Mouse (Mus musculus): ENCODE measurements around the gene Rftn1. TPM values are rescaled to one million over a fixed set of nuclear protein-coding genes. Genes with fewer than 3 reads are reported as not detected.
"Not testable (repeated sequence)": the region's sequence is repeated elsewhere in the genome, so short reads cannot be mapped to it uniquely, and the experiment has no call there.

Gene Rftn1
- polyA plus RNA-seq, 1 experiment from 2014 or later, result 17.0 TPM

DNA sequence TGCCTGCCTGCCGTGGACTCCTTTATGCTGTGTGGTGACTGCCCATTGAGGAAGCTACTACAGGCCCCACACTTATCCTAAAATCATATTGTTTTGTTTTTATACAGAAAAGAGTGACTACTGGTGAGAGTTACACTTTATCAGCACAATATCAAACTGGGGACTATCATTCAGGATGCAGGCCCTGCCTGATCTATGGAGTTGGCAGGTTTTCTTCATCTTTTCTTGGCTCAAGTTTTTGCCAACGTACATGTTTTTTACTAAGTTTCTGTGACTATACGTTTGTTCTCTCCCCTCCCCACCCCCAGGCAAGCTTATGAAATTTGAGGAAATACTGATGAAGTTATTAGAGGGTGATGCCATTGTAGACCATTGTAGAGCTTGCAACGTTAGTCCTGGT, 27.5 kb upstream of the Rftn1 start:
- Histone ChIP-seq H3K27me3 (no peaks in the 10 kb centered on the region), H3K36me3 (no peaks in the 10 kb centered on the region), H3K4me1 (replicated peaks) (no peaks in the 10 kb centered on the region), H3K9me3 (no peaks in the 10 kb centered on the region), H3K27ac (no peak overlapping the region), H3K4me2 (no peak overlapping the region), H3K4me3 (no peak overlapping the region), H3K9ac (no peak overlapping the region)
- 82% methylated on average over 4 of the region's 4 CpGs for WGBS
- ATAC-seq (ENCODE audit: low FRiP score), result no peak

DNA sequence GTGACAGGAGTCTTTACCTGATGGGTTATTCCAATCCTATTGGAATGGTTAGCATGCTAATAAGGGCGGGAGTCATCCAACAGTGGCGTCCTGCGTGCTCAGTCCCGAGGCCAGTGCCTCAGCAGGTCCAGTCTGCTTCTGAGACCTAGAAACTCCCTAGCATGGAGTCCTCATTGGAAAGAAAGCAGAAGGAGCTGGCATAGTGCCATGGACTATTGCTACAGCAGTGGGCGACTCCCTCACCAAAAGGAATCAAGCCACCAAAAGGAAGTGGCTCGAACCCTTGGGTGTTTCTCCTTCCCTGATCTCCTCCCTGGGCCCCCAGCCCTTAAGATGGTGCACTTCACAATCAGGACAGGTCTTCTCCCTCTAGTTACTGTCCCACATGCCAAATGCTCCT, 24.6 kb upstream of the Rftn1 start:
- no peak overlapping the region for H3K9ac ChIP-seq
- H3K27ac ChIP-seq, result no peak overlapping the region
- no peak for ATAC-seq (ENCODE audit: low FRiP score)
- no peaks in the 10 kb centered on the region for H3K36me3 ChIP-seq
- 86% methylated on average over 6 of the region's 6 CpGs for WGBS
- no peaks in the 10 kb centered on the region for H3K27me3 ChIP-seq
- H3K4me3 ChIP-seq, result no peak overlapping the region
- no peaks in the 10 kb centered on the region for H3K9me3 ChIP-seq
- H3K4me1 ChIP-seq (replicated peaks), result no peaks in the 10 kb centered on the region
- H3K4me2 ChIP-seq, result no peak overlapping the region

DNA sequence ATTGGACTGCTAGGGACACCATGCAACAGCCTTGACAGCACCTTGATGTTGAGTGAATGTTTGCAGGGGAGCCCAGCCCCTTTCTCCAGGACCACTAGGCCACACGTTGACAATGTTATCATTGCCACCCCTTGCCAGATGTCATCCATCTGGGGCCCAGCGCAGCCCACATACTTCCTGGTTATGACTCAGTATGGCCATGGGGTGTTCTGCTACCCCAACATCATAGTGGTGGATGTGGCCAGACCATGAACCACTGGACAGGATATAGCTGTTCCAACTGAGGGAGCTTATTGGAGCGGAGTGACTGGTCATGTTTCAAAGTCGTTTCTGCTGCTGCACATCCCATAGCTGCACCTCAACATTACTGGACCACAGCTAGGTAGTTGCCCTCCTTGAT, 22.6 kb upstream of the Rftn1 start:
- WGBS, result 89% methylated on average over 4 of the region's 4 CpGs
- Histone ChIP-seq H3K4me2 (no peak overlapping the region), H3K36me3 (no peaks in the 10 kb centered on the region)

DNA sequence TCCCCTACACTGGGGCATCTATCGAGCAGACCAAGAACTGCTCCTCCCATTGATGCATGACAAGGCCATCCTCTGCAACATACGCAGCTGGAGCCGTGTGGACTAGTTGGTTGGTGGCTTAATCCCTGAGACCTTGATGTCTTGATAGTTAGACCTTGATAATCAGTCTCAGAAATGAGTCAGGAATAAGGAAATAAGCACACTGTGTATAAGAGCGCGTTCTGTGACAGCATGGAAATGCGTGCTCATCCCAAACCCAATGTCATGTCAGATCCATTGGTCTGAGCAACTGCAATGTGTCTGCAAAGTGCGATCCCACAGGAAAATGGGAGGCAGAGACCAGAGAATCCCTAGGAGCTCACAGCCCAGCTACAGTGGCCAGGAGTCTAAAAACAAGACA, 21.3 kb upstream of the Rftn1 start:
- no peak for ATAC-seq (ENCODE audit: low FRiP score)
- H3K9me3 ChIP-seq, result no peaks in the 10 kb centered on the region
- 94% methylated on average over 7 of the region's 7 CpGs for WGBS
- no peaks in the 10 kb centered on the region for H3K27me3 ChIP-seq
- H3K4me1 ChIP-seq (replicated peaks), result no peaks in the 10 kb centered on the region
- H3K9ac ChIP-seq, result no peak overlapping the region
- H3K27ac ChIP-seq, result no peak overlapping the region
- H3K36me3 ChIP-seq, result no peaks in the 10 kb centered on the region
- no peak overlapping the region for H3K4me3 ChIP-seq
- H3K4me2 ChIP-seq, result no peak overlapping the region

More for the DNA sequence above, 22.6 kb upstream of the Rftn1 start:
- Histone ChIP-seq H3K27me3 (no peaks in the 10 kb centered on the region), H3K9me3 (no peaks in the 10 kb centered on the region), H3K4me1 (replicated peaks) (no peaks in the 10 kb centered on the region), H3K9ac (no peak overlapping the region), H3K4me3 (no peak overlapping the region), H3K27ac (no peak overlapping the region)
- no peak for ATAC-seq (ENCODE audit: low FRiP score)

DNA sequence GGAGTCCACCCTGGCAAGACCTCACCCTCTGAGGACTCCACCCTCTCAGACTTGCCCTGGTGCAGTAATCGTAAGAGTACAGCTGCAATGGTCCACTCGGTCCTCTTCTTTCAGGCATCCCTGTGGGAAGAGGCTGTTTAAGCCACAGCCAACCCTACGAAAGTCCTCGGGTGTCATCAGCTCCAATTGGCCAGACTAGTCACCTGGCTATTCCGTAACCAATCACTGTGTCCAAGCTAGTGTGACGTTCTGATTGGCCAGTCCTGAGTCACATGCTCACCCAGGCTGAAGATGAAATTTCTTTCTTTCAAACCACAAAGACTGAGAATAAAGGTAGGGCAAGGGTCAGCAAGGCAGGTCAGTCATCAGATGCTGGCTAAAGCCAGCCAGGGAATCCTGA, 19.4 kb upstream of the Rftn1 start:
- H3K9ac ChIP-seq, result no peak overlapping the region
- WGBS, result 95% methylated on average over 6 of the region's 6 CpGs
- H3K27ac ChIP-seq, result no peak overlapping the region
- H3K4me3 ChIP-seq, result no peak overlapping the region
- H3K9me3 ChIP-seq, result no peaks in the 10 kb centered on the region
- no peaks in the 10 kb centered on the region for H3K27me3 ChIP-seq
- no peaks in the 10 kb centered on the region for H3K4me1 ChIP-seq (replicated peaks)
- no peak for ATAC-seq (ENCODE audit: low FRiP score)
- no peak overlapping the region for H3K4me2 ChIP-seq
- H3K36me3 ChIP-seq, result no peaks in the 10 kb centered on the region

DNA sequence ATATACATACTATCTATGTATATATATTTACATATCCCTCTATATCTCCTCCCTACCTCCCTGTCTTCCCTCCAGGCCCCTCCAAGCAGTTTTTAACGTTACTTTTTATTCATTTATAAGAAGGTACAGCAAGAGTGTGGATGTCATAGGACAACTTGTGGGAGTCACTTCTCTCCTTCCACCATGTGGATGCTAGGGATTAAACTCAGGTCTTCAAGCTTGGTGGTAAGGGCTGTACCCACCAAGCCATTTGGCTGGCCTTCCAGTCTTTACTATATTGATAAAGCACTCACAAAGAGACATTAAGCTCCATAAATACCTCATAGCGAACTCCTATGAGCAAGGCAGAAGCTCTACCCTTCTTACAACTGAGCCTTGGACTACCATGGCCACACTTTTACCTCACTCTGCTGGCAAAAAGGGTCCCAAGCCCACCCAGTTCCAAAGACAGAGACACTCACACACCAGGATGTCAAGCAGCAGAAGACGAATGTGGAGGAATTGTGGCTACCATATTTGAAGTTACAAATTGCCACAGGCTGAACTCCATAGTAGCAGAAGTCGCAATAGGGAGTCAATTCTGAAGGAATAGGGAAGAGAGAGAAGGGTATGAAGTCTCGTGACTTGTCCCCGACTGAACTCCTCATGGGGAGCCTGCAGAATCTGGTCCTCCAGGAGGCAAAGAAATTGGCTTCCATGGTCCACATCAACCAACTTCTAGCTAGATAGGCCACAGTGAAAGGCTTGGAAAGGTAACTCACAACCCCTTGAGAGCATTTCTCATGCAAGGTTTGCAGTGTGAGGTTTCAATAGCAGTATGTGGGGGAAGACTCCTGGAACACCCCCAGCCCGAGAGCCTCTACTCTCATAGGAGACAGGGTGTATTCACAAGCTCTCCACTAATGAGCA, 17.9 kb upstream of the Rftn1 start:
- H3K4me3 ChIP-seq, result no peak overlapping the region
- H3K9ac ChIP-seq, result no peak overlapping the region
- H3K36me3 ChIP-seq, result no peaks in the 10 kb centered on the region
- WGBS, result 87% methylated on average over 7 of the region's 7 CpGs
- no peak overlapping the region for H3K4me2 ChIP-seq
- no peak overlapping the region for H3K27ac ChIP-seq
- no peak for ATAC-seq (ENCODE audit: low FRiP score)
- H3K4me1 ChIP-seq (replicated peaks), result no peaks in the 10 kb centered on the region
- no peaks in the 10 kb centered on the region for H3K27me3 ChIP-seq
- no peaks in the 10 kb centered on the region for H3K9me3 ChIP-seq

DNA sequence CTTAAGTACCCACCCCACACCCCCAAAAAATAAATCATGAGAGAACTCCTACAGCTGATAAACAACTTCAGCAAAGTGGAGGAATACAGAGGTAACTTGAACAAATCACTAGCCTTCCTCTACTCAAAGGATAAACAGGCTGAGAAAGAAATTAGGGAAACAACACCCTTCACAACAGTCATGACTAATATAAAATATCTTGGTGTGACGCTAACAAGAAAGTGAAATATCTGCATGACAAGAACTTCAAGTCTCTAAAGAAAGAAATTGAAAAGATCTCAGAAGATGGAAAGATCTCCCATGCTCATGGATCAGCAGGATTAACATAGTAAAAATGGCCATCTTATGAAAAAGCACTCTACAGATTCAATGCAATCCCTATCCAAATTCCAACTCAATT, 15.8 kb upstream of the Rftn1 start:
- ATAC-seq (ENCODE audit: low FRiP score); H3K4me1 ChIP-seq (replicated peaks): not testable (repeated sequence)
- WGBS, result 96% methylated on average over 1 of the region's 1 CpGs

DNA sequence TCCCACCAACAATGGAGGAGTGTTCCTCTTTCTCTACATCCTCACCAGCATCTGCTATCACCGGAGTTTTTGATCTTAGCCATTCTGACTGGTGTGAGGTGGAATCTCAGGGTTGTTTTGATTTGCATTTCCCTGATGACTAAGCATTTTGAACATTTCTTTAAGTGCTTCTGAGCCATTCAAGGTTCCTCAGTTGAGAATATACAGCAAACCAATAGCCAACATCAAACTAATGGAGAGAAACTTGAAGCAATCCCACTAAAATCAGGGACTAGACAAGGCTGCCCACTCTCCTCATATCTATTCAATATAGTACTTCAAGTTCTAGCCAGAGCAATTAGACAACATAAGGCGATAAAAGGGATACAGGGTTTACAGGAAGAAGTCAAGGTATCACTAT, 15.4 kb upstream of the Rftn1 start:
- H3K4me2 ChIP-seq; H3K9ac ChIP-seq; ATAC-seq (ENCODE audit: low FRiP score); H3K27me3 ChIP-seq; H3K4me1 ChIP-seq (replicated peaks); H3K4me3 ChIP-seq; H3K9me3 ChIP-seq; H3K36me3 ChIP-seq; H3K27ac ChIP-seq: not testable (repeated sequence)
- 90% methylated on average over 2 of the region's 2 CpGs for WGBS

More for the DNA sequence above, 15.8 kb upstream of the Rftn1 start:
- H3K4me3 ChIP-seq, H3K27ac ChIP-seq, H3K36me3 ChIP-seq, H3K9me3 ChIP-seq, H3K27me3 ChIP-seq, H3K4me2 ChIP-seq, H3K9ac ChIP-seq: not testable (repeated sequence)

DNA sequence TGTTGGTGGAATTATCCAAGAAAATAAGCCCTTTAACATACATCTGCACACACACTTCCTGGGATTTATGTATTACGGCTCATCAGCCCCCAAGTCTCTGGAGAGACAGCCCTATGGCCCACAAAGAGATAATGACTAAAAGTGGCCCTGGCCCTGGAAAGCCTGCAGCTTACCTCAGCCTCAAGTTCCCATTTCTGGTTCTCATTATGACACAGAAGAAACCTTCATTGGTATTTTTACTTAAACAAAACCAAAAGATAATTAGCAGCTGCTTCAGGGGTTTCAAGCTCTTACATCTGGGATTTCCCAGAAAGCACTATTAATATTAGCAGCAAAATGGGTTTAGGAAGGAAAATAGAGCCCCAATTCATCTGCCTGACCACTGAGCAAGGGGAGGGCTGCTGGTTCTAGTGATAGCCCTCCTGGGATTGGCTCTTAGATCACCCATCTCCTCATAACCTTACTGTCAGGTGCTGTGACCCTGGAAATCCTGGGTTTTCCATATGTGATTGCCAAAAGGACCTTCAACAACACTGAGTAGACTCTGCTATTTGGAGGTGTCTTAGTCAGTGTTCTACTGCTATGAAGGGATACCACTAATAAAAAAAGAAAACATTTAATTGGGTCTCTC, 14.8 kb upstream of the Rftn1 start:
- Histone ChIP-seq H3K36me3 (no peaks in the 10 kb centered on the region), H3K4me1 (replicated peaks) (no peaks in the 10 kb centered on the region), H3K4me3 (no peak overlapping the region), H3K9me3 (no peaks in the 10 kb centered on the region), H3K4me2 (no peak overlapping the region), H3K9ac (no peak overlapping the region), H3K27ac (no peak overlapping the region), H3K27me3 (no peaks in the 10 kb centered on the region)
- ATAC-seq (ENCODE audit: low FRiP score), result no peak
- 77% methylated on average over 1 of the region's 1 CpGs for WGBS

DNA sequence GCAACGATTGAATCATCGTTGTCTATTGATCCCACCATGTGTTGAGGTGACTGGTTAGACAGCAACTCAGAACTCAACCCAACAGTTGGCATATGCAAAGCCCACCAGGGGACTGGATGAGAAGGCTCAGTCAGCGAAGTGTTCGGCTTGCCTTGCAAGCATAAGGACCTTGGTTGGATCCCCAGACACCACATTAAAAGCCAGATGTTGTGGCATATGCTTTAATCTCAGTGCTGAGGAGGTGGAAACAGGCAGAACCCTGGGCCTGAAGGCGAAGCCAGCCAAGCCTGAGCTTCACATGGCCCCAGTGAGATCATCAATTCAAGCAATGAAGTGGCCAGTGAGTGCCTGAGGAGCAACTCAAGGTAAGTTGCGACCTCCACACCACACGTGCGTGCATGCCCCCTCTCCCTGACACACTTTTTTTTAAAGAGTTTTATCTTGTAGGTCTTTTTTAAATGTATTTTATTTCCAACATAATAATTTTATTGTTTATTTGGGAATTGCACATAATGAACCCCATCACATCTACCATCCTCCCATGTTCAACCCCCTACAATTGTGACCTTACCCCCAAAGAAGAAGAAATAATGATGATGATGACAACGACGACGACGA, 11.5 kb upstream of the Rftn1 start:
- H3K9me3 ChIP-seq, result no peaks in the 10 kb centered on the region
- WGBS, result 86% methylated on average over 12 of the region's 12 CpGs
- H3K27me3 ChIP-seq, result no peaks in the 10 kb centered on the region
- ATAC-seq (ENCODE audit: low FRiP score), result no peak; the same call in 1 of the 2 replicates
- no peak overlapping the region for H3K4me2 ChIP-seq
- no peaks in the 10 kb centered on the region for H3K4me1 ChIP-seq (replicated peaks)
- no peak overlapping the region for H3K4me3 ChIP-seq
- no peak overlapping the region for H3K9ac ChIP-seq
- no peak overlapping the region for H3K27ac ChIP-seq
- H3K36me3 ChIP-seq, result no peaks in the 10 kb centered on the region

DNA sequence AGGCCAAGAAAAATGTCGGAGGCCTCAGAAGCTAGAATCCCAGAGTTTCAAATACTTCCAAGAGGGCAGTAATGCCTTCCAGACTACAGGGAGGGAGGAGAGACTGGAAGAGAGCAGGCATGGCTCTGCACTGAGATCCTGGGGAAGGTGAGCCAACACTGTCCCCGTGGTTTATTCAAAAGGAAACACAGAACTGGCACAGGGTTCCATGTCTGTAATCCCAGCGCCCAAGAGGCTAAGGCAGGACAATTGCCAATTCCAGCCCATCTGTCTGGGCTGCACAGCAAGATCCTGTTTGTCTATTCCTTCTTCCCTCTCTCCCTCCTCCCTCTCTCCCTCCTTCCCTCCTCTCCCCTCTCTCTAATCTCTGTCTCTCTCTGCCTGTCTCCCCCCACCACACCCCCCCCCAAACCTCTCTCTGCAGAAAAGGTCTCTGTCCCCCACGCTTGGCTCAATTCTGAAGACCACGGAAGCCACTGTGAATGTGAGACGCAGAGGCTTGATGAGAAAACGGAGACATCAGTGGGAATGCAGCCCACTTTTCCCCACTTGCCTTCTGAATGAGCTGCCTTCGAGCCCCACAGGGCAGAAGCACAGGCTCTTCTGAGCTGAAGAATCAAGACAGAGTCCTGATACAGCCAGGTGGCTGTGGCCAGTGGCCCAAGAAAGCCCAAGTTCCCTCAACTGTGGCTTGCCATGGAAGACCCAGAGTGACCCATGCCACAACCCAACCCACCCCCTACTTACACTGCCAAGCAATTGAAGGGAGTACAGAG, 8.8 kb upstream of the Rftn1 start:
- Histone ChIP-seq H3K36me3 (no peaks in the 10 kb centered on the region), H3K4me1 (replicated peaks) (0 out of 2 replicates have a peak, but pooled peaks cover 12% of the 10 kb centered on the region), H3K27ac (no peak overlapping the region), H3K9me3 (no peaks in the 10 kb centered on the region), H3K4me3 (no peak overlapping the region), H3K27me3 (peaks cover 9% of the 10 kb centered on the region), H3K4me2 (no peak overlapping the region), H3K9ac (no peak overlapping the region)
- whole genome bisulfite sequencing, result 81% methylated on average over 8 of the region's 8 CpGs
- ATAC-seq (ENCODE audit: low FRiP score), result no peak

DNA sequence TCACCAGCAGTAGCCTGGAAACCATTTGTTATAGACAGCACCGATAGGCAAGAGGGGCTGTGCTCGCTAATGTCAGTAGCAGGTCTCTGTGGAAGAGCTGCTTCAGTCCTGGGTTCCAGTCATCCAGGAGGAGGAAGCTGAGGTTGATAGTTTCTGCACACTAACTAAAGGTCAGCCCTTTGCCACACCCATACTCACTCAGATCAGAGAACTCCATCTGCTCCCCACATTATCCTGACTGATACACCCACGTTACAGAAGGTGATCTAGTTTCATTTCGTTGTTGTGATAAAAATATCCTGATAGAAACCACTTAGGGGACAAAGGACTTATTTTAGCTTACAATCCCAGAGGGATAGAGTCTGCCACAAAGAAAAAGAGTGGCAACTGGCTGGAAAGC, 7.1 kb upstream of the Rftn1 start:
- Histone ChIP-seq H3K9me3 (no peaks in the 10 kb centered on the region), H3K27me3 (peaks cover 12% of the 10 kb centered on the region), H3K9ac (no peak overlapping the region), H3K4me1 (replicated peaks) (peaks cover 23% of the 10 kb centered on the region), H3K27ac (no peak overlapping the region), H3K4me3 (no peak overlapping the region), H3K4me2 (no peak overlapping the region), H3K36me3 (no peaks in the 10 kb centered on the region)
- 89% methylated on average over 4 of the region's 4 CpGs for WGBS
- ATAC-seq (ENCODE audit: low FRiP score), result no peak

All from hindbrain, embryonic 13.5 days (tissue).